Mouse (Mus musculus) urinary bladder, postnatal 36 days (tissue): ENCODE data around the gene Ruvbl1.

Experiments used
- DNase-seq, 2 experiments: peaks; one replicate each; pipeline ENCODE4 v3.0.0; 2022; ENCODE audit warnings: low spot score in 2 of 2, mixed read lengths in 1 of 2

Ruvbl1 gene

DNA sequence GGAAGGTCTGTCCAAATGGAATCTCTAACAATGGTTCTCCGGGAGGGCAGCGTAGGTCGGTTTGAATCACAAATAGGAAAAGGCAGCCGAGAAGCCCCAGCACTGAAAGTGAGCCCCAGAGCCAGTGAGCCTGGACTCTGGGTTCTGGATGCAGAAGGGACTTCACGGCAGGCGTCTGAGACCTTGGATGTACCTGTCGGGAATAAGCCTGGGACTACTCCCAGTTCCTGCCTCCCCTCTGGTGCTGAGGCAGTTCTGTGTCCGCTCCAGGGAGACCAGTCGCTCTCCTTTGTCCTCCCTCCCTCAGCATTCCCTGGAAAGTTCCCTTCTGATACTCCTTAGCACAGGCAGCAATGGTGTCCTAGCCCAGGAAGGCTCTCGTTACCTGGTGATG lies 80.2 kb downstream of the Ruvbl1 start:
- DNase-seq = no peak
